Mouse (Mus musculus) midbrain, embryonic 13.5 days (tissue): Measurements from ENCODE around the gene Ptchd3. TPM values are rescaled to one million over a fixed set of nuclear protein-coding genes. Genes with fewer than 3 reads are reported as not detected.

Source experiments
- ATAC-seq: fragments of 200-750 bp; cut with Nextera tagmentation; 2 replicates; pipeline ENCODE4 v1.8.0; 2017; ENCODE audit warnings: mild to moderate bottlenecking, moderate TSS enrichment, moderate library complexity
- H3K27ac ChIP-seq: fragments of 300-500 bp; sonication (generic); 2 replicates; pipeline ENCODE4 v1.5.1; 2015; ENCODE audit warnings: inconsistent platforms, mild to moderate bottlenecking, moderate library complexity
- H3K27me3 ChIP-seq: fragments of 300-500 bp; sonication (generic); 2 replicates; pipeline ENCODE4 v1.6.1; 2015; ENCODE audit warnings: mild to moderate bottlenecking, inconsistent platforms
- H3K36me3 ChIP-seq: fragments of 300-500 bp; sonication (generic); 2 replicates; pipeline ENCODE4 v1.6.1; 2015; ENCODE audit warnings: mild to moderate bottlenecking, inconsistent platforms
- H3K4me1 ChIP-seq: fragments of 300-500 bp; sonication (generic); replicated peaks from 2 replicates; pipeline ENCODE4 v1.6.1; 2015; ENCODE audit warnings: inconsistent platforms
- H3K4me2 ChIP-seq: fragments of 300-500 bp; sonication (generic); replicated peaks from 2 replicates; pipeline ENCODE4 v1.6.1; 2015; ENCODE audit warnings: moderate library complexity, mild to moderate bottlenecking, inconsistent platforms
- H3K4me3 ChIP-seq: fragments of 300-500 bp; sonication (generic); replicated peaks from 2 replicates; pipeline ENCODE4 v1.5.1; 2015; ENCODE audit warnings: mild to moderate bottlenecking, inconsistent platforms
- H3K9ac ChIP-seq: fragments of 300-500 bp; sonication (generic); replicated peaks from 2 replicates; pipeline ENCODE4 v1.6.1; 2015; ENCODE audit warnings: mild to moderate bottlenecking, inconsistent platforms
- H3K9me3 ChIP-seq: fragments of 300-500 bp; sonication (generic); 2 replicates; pipeline ENCODE4 v1.6.1; 2016; ENCODE audit warnings: mild to moderate bottlenecking, inconsistent platforms
- WGBS: fragments of 180-500 bp; shearing (Covaris S2); methylation state at CpG from one replicate; pipeline ENCODE4 v1.1.7; 2015; 5-methylcytosine and 5-hydroxymethylcytosine counted together
- polyA plus RNA-seq: library from polyadenylated mRNA; unstranded; fragments of >200 nt; fragmentation: Nextera tagmentation; extraction: Ambion mirVana; gene quantifications from 2 replicates; pipeline ENCODE4 v1.2.1, GENCODE M21; 2015

Ptchd3 gene
- polyA plus RNA-seq, 1 experiment from 2014 or later: not detected

DNA sequence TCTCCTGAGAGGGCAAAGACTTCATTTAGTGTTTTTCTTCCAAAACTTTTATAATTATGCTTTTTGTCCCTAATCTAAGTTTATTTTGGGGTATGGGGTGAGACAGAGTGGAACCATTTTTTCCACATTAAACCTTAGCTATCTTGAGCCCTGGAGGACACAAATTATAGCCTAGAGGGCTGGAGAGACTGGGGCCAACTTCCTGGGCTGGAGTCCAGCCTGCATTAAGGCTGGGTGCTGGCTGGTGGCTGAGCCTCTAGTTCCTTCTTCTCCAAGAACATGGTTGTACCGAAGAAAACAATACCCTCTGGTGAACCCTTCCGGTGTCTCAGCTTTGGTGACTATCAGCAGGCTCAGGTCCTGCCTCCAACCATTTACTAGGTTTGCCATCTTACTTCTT lies 27.3 kb upstream of the Ptchd3 start:
- Histone ChIP-seq H3K36me3 (no peaks in the 10 kb centered on the region), H3K27me3 (no peaks in the 10 kb centered on the region), H3K4me2 (no peak overlapping the region), H3K9ac (no peak overlapping the region), H3K27ac (no peak overlapping the region), H3K4me1 (no peaks in the 10 kb centered on the region), H3K9me3 (no peaks in the 10 kb centered on the region), H3K4me3 (no peak overlapping the region)
- 93% methylated on average over 2 of the region's 2 CpGs for WGBS
- no peak for ATAC-seq

DNA sequence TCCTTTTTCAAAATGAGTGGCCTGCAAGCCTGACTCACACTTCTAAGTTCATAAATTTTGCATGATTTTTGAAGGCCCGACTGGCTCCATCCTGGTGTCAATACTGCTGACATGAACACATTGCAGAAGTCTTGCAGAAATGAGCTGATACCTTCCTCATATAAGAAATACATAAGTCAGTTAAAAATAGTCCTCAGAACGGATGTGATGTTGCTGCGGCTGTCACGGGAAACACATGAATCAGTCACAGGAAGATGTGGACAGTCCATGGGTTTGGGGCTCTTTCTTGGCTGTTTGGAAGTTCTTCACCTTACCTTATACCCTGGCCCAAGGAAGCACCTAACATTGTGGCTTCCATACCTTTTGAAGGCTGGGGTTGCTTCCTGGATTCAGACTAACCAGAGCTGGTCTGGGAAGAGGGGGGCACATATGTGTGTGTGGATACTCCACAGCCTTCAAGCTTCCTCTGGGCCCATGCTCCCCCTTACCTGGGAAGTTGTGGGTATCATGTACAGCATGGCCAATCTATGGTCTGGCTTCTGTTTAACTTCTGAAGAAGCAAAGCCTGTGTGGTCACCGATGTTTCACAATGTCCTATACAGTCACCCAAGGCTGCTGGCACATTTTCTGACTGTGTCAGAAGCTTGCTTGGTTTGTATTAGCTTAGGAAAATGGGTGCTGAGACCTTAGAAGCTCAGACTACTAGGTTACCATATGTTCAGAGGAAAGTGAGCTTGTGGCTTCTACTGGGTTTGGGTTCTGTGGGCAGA lies 25.6 kb upstream of the Ptchd3 start:
- WGBS: 90% methylated on average over 5 of the region's 5 CpGs
- no peak for ATAC-seq
- no peaks in the 10 kb centered on the region for H3K9me3 ChIP-seq

GRCm38 (mm10) chr11:121808204-121808852 lies 21.7 kb upstream of the Ptchd3 start:
- Histone ChIP-seq H3K27ac (no peak overlapping the region), H3K36me3 (no peaks in the 10 kb centered on the region), H3K9ac (no peak overlapping the region; the same call in 1 of the 2 replicates), H3K4me3 (no peak overlapping the region), H3K9me3 (no peaks in the 10 kb centered on the region), H3K4me1 (0 out of 2 replicates have a peak, but pooled peaks cover 3% of the 10 kb centered on the region), H3K4me2 (no peak overlapping the region), H3K27me3 (no peaks in the 10 kb centered on the region)
- peak; percentile 53 for ATAC-seq
- WGBS: 8% methylated on average over 4 of the region's 4 CpGs

More for the DNA sequence above, 25.6 kb upstream of the Ptchd3 start:
- no peak overlapping the region for H3K4me3 ChIP-seq
- no peaks in the 10 kb centered on the region for H3K27me3 ChIP-seq
- H3K27ac ChIP-seq: no peak overlapping the region
- 0 out of 2 replicates have a peak, but pooled peaks cover 3% of the 10 kb centered on the region for H3K4me1 ChIP-seq
- no peak overlapping the region for H3K9ac ChIP-seq
- H3K36me3 ChIP-seq: no peaks in the 10 kb centered on the region
- no peak overlapping the region for H3K4me2 ChIP-seq

GRCm38 (mm10) chr11:121808866-121809265 lies 21.2 kb upstream of the Ptchd3 start:
- Histone ChIP-seq H3K9ac (no peak overlapping the region), H3K36me3 (no peaks in the 10 kb centered on the region), H3K4me2 (no peak overlapping the region), H3K4me3 (no peak overlapping the region), H3K9me3 (no peaks in the 10 kb centered on the region), H3K27ac (no peak overlapping the region), H3K27me3 (no peaks in the 10 kb centered on the region), H3K4me1 (0 out of 2 replicates have a peak, but pooled peaks cover 3% of the 10 kb centered on the region)
- ATAC-seq: 0 out of 2 replicates have a peak, but pooled peaks have one; percentile 6
- 50% methylated on average over 1 of the region's 1 CpGs for WGBS

- ATAC-seq: no peak
- H3K9me3 ChIP-seq: no peaks in the 10 kb centered on the region
- no peaks in the 10 kb centered on the region for H3K27me3 ChIP-seq
- 40% methylated on average over 2 of the region's 2 CpGs for WGBS
- no peak overlapping the region for H3K9ac ChIP-seq
- H3K4me2 ChIP-seq: no peak overlapping the region
- peaks cover 4% of the 10 kb centered on the region; the same call in 1 of the 2 replicates for H3K4me1 ChIP-seq
- no peak overlapping the region for H3K4me3 ChIP-seq
- no peaks in the 10 kb centered on the region for H3K36me3 ChIP-seq
- no peak overlapping the region for H3K27ac ChIP-seq
Measured at GRCm38 (mm10) chr11:121845923-121846322, 15.9 kb downstream of the Ptchd3 start.

DNA sequence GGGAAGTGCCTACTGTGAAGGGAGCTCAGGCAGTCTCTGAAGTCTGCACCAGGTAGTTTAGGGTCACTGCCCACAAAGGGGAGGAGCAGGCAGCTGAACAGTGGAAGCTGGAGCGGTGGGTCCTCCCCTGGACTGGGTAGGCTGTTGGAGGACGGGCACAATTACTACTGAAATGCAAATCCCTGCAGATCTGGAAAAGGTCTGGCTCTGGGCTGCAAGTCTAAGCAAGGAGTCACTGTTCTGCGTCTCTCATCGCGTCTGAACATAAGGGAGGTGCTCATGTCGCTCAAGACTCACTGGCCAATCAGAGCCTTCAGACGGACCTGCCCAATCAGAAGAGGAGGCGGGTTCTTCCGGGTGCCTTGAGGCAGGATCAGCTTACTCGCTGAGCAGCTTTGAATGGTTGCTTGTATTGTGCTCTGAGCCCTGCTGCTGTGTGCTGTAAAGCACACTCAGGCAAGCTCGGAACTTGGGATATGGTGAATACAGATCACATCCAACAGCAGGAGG lies 17.8 kb downstream of the Ptchd3 start:
- H3K4me3 ChIP-seq: peak overlapping the region; percentile 48
- peak overlapping the region; percentile 67 for H3K9ac ChIP-seq
- no peaks in the 10 kb centered on the region for H3K27me3 ChIP-seq
- peak; percentile 100 for ATAC-seq
- peaks cover 4% of the 10 kb centered on the region; the same call in 1 of the 2 replicates for H3K4me1 ChIP-seq
- peak overlapping the region; percentile 84 for H3K27ac ChIP-seq
- WGBS: 1% methylated on average over 11 of the region's 11 CpGs
- peaks cover under 1% of the 10 kb centered on the region; the same call in 1 of the 2 replicates for H3K9me3 ChIP-seq
- H3K36me3 ChIP-seq: no peaks in the 10 kb centered on the region
- peak overlapping the region; percentile 61 for H3K4me2 ChIP-seq

Other genes starting within 250 kb of the Ptchd3 start
- gene B3gntl1, start 157.1 kb upstream of the Ptchd3 start, polyA plus RNA-seq: 6.2 and 7.0 TPM in 2 replicates
- gene Metrnl, start 128.7 kb upstream of the Ptchd3 start, polyA plus RNA-seq: 4.9 and 9.8 TPM in 2 replicates